Mouse (Mus musculus): ENCODE results near the gene Kirrel3. TPM values are rescaled to one million over a fixed set of nuclear protein-coding genes. Genes with fewer than 3 reads are reported as not detected.

The Kirrel3 gene
- not detected for polyA plus RNA-seq (2014; fragmentation: Illumina TruSeq; extraction: RNeasy Lipid Tissue Mini Kit (QIAGEN cat#74804))

DNA sequence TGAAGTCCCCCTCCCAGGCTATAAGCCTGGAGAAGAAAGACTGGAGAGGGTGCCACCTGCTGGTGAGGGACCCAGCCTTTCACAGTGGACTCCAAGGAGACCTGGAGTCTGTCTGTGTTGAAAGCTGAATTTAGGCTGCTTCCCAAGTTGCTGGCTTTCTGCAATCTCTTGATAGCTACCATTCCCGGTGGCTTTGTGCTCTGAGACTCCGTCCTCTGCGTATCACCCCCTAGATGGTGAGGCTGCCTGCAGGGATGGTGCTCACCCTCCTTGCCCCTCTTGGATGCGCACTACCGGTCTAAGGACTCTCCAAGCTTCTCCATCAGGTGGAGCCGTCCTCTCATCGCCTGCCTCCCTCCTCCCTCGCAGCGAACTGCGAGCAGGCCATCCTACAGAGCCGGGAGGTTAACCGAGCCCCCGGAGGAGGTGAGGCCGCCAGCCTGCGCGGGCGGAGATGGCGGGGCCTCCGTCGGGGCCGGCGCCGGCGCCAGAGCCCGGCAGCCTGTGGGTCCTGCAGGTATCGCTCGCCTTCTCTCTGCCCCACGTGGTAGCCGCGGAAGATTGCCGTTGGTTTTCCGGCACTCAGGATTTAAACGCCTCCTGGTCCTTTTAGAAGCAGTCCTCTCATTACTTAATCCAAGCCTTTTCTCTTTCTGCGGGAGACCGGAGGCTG, at the start of gene Kirrel3:
Kirrel3 (plus strand) TSS at position 136 of the 673 bp plus-strand sequence.

